Comparison of ENCODE assay signal across 17 mouse cellular contexts in the genomic region with DNA sequence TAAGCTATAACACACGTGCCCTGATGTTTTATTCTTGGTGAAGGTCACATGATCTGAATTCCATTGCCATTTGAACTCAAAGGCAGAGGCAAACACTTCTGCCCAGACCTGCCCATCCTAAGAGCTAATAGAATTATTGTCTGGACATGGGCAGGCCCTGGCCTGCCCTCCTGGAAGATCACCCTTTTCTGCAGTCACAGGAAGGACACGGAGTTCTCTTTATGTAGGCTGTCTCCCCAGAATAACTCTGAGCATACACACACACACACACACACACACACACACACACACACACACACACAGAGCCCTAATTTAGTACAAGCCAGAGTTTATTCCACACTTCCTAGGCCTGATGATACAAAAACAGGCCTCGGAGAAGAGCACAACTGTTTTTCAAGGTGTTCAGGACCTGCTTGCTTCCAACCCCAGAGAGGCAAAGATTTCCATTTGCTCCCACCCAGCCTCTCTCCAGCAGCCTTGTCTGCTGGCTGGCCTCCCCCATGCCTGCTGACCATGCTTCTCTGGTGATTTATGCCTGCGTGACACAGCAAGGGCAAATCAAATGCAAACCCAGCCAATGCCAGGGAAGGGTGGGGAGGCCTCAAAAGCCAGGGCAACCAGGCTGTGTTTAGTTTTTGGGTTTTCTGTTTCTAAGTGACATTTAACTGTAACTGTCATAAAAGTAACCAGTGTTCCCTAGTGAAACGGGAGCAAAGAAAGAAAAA. TPM values are rescaled to one million over a fixed set of nuclear protein-coding genes. Genes with fewer than 3 reads are reported as not detected.
DNase-seq lines count a peak whose midpoint lies in the region; ATAC-seq and TF ChIP-seq lines count a peak whose summit lies in the region.
"Had no signal": no experiment of that assay in that cellular context is flagged by ENCODE, and none has a peak within 500 bp of the region (broad histone marks: within the 10 kb centered on the region; RNA-seq: fewer than 3 reads in every experiment).

No protein-coding gene starts in this region.

- no peak for DNase-seq in kidney, adult 2 months
- DNase-seq in MEL (ENCODE audit: low read depth, low spot score): no peak
- DNase-seq in adrenal gland, adult (ENCODE audit: inconsistent age in 2 of 2, low spot score in 1 of 2): peak; percentile 90 to 94
- DNase-seq in gastrocnemius, adult 8-10 months (ENCODE audit: low spot score in 2 of 2): peak; percentile 60 to 70
- DNase-seq in forebrain, postnatal 0 days: no peak
- DNase-seq: cerebellum, adult 11-12 months; lung, postnatal 14 days; retina, postnatal 1 day; thymus, postnatal 25 days had no signal

- ATAC-seq in kidney, embryonic 15.5 days (replicated peaks; ENCODE audit: low FRiP score): no peak
- ATAC-seq in forebrain, postnatal 0 days: no peak
- ATAC-seq in neural tube, embryonic 15.5 days (ENCODE audit: low FRiP score): no peak
- ATAC-seq in megakaryocyte-erythroid progenitor cell, adult 5-6 weeks (replicated peaks; ENCODE audit: low FRiP score, low TSS enrichment, poor library complexity, severe bottlenecking): no peak
- ATAC-seq: hindbrain, postnatal 0 days had no signal

- H3K4me3 ChIP-seq in kidney, embryonic 15.5 days (replicated peaks): no peak overlapping the region
- H3K4me3 ChIP-seq in kidney, adult 2 months (ENCODE audit: insufficient read depth, low read depth, low read length): no peak overlapping the region
- H3K4me3 ChIP-seq in MEL (ENCODE audit: control insufficient read depth in 1 of 2, insufficient read depth in 1 of 2, low read depth in 2 of 2, low read length in 2 of 2): no peak overlapping the region
- no peak overlapping the region for H3K4me3 ChIP-seq in forebrain, postnatal 0 days (ENCODE audit: low read depth, low read length)
- H3K4me3 ChIP-seq in neural tube, embryonic 15.5 days (replicated peaks): no peak overlapping the region
- H3K4me3 ChIP-seq: erythroblast, embryonic 14.5 days; heart, embryonic 15.5 days had no signal

- no peaks in the 10 kb centered on the region for H3K36me3 ChIP-seq in kidney, embryonic 15.5 days
- H3K36me3 ChIP-seq in kidney, adult 2 months (ENCODE audit: control insufficient read depth, insufficient read depth, low read length): no peaks in the 10 kb centered on the region
- peaks cover 0 to 7% of the 10 kb centered on the region in 2 experiments; a peak in 2 of 4 replicates for H3K36me3 ChIP-seq in MEL (ENCODE audit: control insufficient read depth in 1 of 2, insufficient read depth in 2 of 2, low read length in 2 of 2)
- H3K36me3 ChIP-seq in forebrain, postnatal 0 days (ENCODE audit: insufficient read depth): no peaks in the 10 kb centered on the region
- H3K36me3 ChIP-seq in neural tube, embryonic 15.5 days: no peaks in the 10 kb centered on the region
- H3K36me3 ChIP-seq: heart, embryonic 15.5 days had no signal

- no peaks in the 10 kb centered on the region for H3K9me3 ChIP-seq in kidney, embryonic 15.5 days (replicated peaks)
- H3K9me3 ChIP-seq in MEL (replicated peaks; ENCODE audit: insufficient read depth, low read length): no peaks in the 10 kb centered on the region
- H3K9me3 ChIP-seq in forebrain, postnatal 0 days (ENCODE audit: low read length): no peaks in the 10 kb centered on the region
- no peaks in the 10 kb centered on the region for H3K9me3 ChIP-seq in neural tube, embryonic 15.5 days (replicated peaks)
- H3K9me3 ChIP-seq: heart, embryonic 15.5 days had no signal

- TF ChIP-seq CTCF in kidney, adult 2 months (conservative IDR thresholded peaks at IDR 0.05; ENCODE audit: insufficient read depth, insufficient read length, low read depth, low read length): no peak
- no peak for TF ChIP-seq CTCF in MEL (IDR thresholded peaks at IDR 0.05 in 2 of 3, conservative IDR thresholded peaks at IDR 0.05 in 1 of 3; ENCODE audit: control insufficient read depth in 1 of 3, insufficient read depth in 1 of 3, low read depth in 2 of 3, low read length in 3 of 3, poor library complexity in 1 of 3, severe bottlenecking in 1 of 3)
- no peak for TF ChIP-seq CTCF in forebrain, postnatal 0 days (IDR thresholded peaks at IDR 0.05; ENCODE audit: low read depth)

- H3K79me2 ChIP-seq in MEL (ENCODE audit: control insufficient read depth, insufficient read depth, low read length, poor library complexity): peaks cover 10% of the 10 kb centered on the region

- WGBS in kidney, embryonic 15.5 days: 39% methylated on average over 5 of the region's 5 CpGs
- 65% methylated on average over 5 of the region's 5 CpGs for WGBS in kidney, adult 2 months
- 81% methylated on average over 5 of the region's 5 CpGs for WGBS in forebrain, postnatal 0 days
- 63% methylated on average over 5 of the region's 5 CpGs for WGBS in neural tube, embryonic 15.5 days

- H3K4me2 ChIP-seq in kidney, embryonic 15.5 days: no peak overlapping the region
- no peak overlapping the region for H3K4me2 ChIP-seq in forebrain, postnatal 0 days (ENCODE audit: low read depth)
- no peak overlapping the region for H3K4me2 ChIP-seq in neural tube, embryonic 15.5 days
- H3K4me2 ChIP-seq: heart, embryonic 15.5 days; midbrain, embryonic 11.5 days had no signal

- no peak for TF ChIP-seq EP300 in MEL (IDR thresholded peaks at IDR 0.05; ENCODE audit: low read depth in 1 of 2, low read length in 2 of 2)

- TF ChIP-seq RAD21 in MEL (IDR thresholded peaks at IDR 0.05; ENCODE audit: low read depth, low read length): no peak

- H3K27ac ChIP-seq in kidney, embryonic 15.5 days: peak overlapping the region; percentile 54; the same call in 1 of the 2 replicates
- no peak overlapping the region for H3K27ac ChIP-seq in kidney, adult 2 months (ENCODE audit: insufficient read depth, low read depth, low read length)
- no peak overlapping the region for H3K27ac ChIP-seq in MEL (ENCODE audit: control insufficient read depth, low read depth, low read length)
- H3K27ac ChIP-seq in forebrain, postnatal 0 days (ENCODE audit: low read depth, low read length): no peak overlapping the region
- H3K27ac ChIP-seq in neural tube, embryonic 15.5 days (replicated peaks): no peak overlapping the region
- H3K27ac ChIP-seq: heart, embryonic 15.5 days; hindbrain, postnatal 0 days had no signal

- H3K27me3 ChIP-seq in kidney, embryonic 15.5 days: no peaks in the 10 kb centered on the region
- no peaks in the 10 kb centered on the region for H3K27me3 ChIP-seq in kidney, adult 2 months (replicated peaks; ENCODE audit: control insufficient read depth, insufficient read depth, low read length)
- no peaks in the 10 kb centered on the region for H3K27me3 ChIP-seq in MEL (ENCODE audit: control insufficient read depth in 1 of 2, insufficient read depth in 2 of 2, low read length in 2 of 2)
- H3K27me3 ChIP-seq in forebrain, postnatal 0 days (ENCODE audit: insufficient read depth, low read length): no peaks in the 10 kb centered on the region
- no peaks in the 10 kb centered on the region for H3K27me3 ChIP-seq in neural tube, embryonic 15.5 days (replicated peaks)
- H3K27me3 ChIP-seq: heart, embryonic 15.5 days had no signal

- no peak for TF ChIP-seq POLR2A in kidney, adult 2 months (IDR thresholded peaks at IDR 0.05; ENCODE audit: low read depth, low read length)
- no peak for TF ChIP-seq POLR2A in MEL (IDR thresholded peaks at IDR 0.05; ENCODE audit: control insufficient read depth in 1 of 2, insufficient read depth in 1 of 2, low read depth in 1 of 2, low read length in 2 of 2, poor library complexity in 1 of 2)

- peaks cover 23% of the 10 kb centered on the region for H3K4me1 ChIP-seq in kidney, embryonic 15.5 days
- no peaks in the 10 kb centered on the region for H3K4me1 ChIP-seq in kidney, adult 2 months (ENCODE audit: control insufficient read depth, insufficient read depth, low read length)
- H3K4me1 ChIP-seq in MEL (ENCODE audit: control insufficient read depth in 1 of 2, insufficient read depth in 2 of 2, low read length in 2 of 2): peaks cover 5 to 11% of the 10 kb centered on the region in 2 experiments
- 0 out of 2 replicates have a peak, but pooled peaks cover 5% of the 10 kb centered on the region for H3K4me1 ChIP-seq in forebrain, postnatal 0 days (ENCODE audit: insufficient read depth)
- peaks cover 14% of the 10 kb centered on the region for H3K4me1 ChIP-seq in neural tube, embryonic 15.5 days

- H3K9ac ChIP-seq in kidney, embryonic 15.5 days: no peak overlapping the region
- H3K9ac ChIP-seq in MEL (ENCODE audit: control insufficient read depth, low read depth, low read length, poor library complexity, severe bottlenecking): no peak overlapping the region
- H3K9ac ChIP-seq in forebrain, postnatal 0 days: no peak overlapping the region
- H3K9ac ChIP-seq in neural tube, embryonic 15.5 days (replicated peaks): no peak overlapping the region
- H3K9ac ChIP-seq: heart, embryonic 15.5 days had no signal

TF ChIP-seq in MEL, 35 proteins besides CTCF, POLR2A, EP300 and RAD21 (continues in another document):
- no peak for TF ChIP-seq HCFC1 (IDR thresholded peaks at IDR 0.05; ENCODE audit: low read depth, low read length)

RNA-seq across cellular contexts. Expression of a gene that starts 4.0 kb away (rescaled TPM):
- polyA plus RNA-seq in kidney, embryonic 15.5 days (2015; fragmentation: Nextera tagmentation; extraction: Ambion mirVana): 23.8 and 27.6 TPM in 2 replicates
- 5.5 and 6.4 TPM in 2 replicates for polyA plus RNA-seq in kidney, adult 2 months (2012; rRNA removed)
- total RNA-seq in MEL (2012; rRNA removed): 56.1 and 69.2 TPM in 2 replicates
- polyA plus RNA-seq in MEL (2012; ENCODE audit: insufficient read depth in 1 of 2, insufficient read length in 2 of 2, low read depth in 1 of 2, low replicate concordance in 2 of 2, missing spikeins in 1 of 2): 10 to 100 TPM in 1 of 2 experiments, not detected in 1; 56.2 TPM
- 10 to 100 TPM; 60.0 to 79.0 (median 75.1) TPM for total RNA-seq in gastrocnemius, adult 8-10 months (2022)
- 53.8 and 56.4 TPM in 2 replicates for total RNA-seq in forebrain, postnatal 0 days (2014; rRNA removed)
- 31.6 and 35.4 TPM in 2 replicates for polyA plus RNA-seq in forebrain, postnatal 0 days (2015; fragmentation: Nextera tagmentation; extraction: Ambion mirVana)
- 33.5 and 40.6 TPM in 2 replicates for polyA plus RNA-seq in neural tube, embryonic 15.5 days (2015; fragmentation: Nextera tagmentation; extraction: Ambion mirVana)
- 42.3 and 63.0 TPM in 2 replicates for total RNA-seq in megakaryocyte-erythroid progenitor cell, adult 5-6 weeks (2014; fragmentation: Nextera tagmentation)
- 49.9 and 52.6 TPM in 2 replicates for total RNA-seq in megakaryocyte-erythroid progenitor cell, adult 5-6 weeks (2017)

RNA-seq across cellular contexts. Expression of a gene that starts 26.4 kb away (rescaled TPM):
- polyA plus RNA-seq in kidney, embryonic 15.5 days (2015; fragmentation: Nextera tagmentation; extraction: Ambion mirVana): not detected in 2 replicates
- not detected in 2 replicates for polyA plus RNA-seq in kidney, adult 2 months (2012; rRNA removed)
- total RNA-seq in MEL (2012; rRNA removed): not detected in 2 replicates
- not detected for polyA plus RNA-seq in MEL (2012; ENCODE audit: insufficient read depth in 1 of 2, insufficient read length in 2 of 2, low read depth in 1 of 2, low replicate concordance in 2 of 2, missing spikeins in 1 of 2)
- total RNA-seq in gastrocnemius, adult 8-10 months (2022): under 1 TPM in 3 of 4 experiments, not detected in 1; 0.21 to 0.38 (median 0.27) TPM
- not detected in 2 replicates for total RNA-seq in forebrain, postnatal 0 days (2014; rRNA removed)
- polyA plus RNA-seq in forebrain, postnatal 0 days (2015; fragmentation: Nextera tagmentation; extraction: Ambion mirVana): 0.16 TPM in 1 of 2 replicates, not detected in the other
- polyA plus RNA-seq in neural tube, embryonic 15.5 days (2015; fragmentation: Nextera tagmentation; extraction: Ambion mirVana): 0.14 TPM in 1 of 2 replicates, not detected in the other
- total RNA-seq in megakaryocyte-erythroid progenitor cell, adult 5-6 weeks (2014; fragmentation: Nextera tagmentation): not detected in 2 replicates
- not detected in 2 replicates for total RNA-seq in megakaryocyte-erythroid progenitor cell, adult 5-6 weeks (2017)
- polyA plus RNA-seq: erythroblast, embryonic 14.5 days; heart, embryonic 15.5 days; limb, embryonic 14.5 days; midbrain, embryonic 11.5 days had no signal

Comparison
In these comparisons a context has a peak if more than half of its experiments do, and no peak if none do; other contexts are left out.
1. DNase-seq: peak in adrenal gland, adult (2 of 2) and gastrocnemius, adult 8-10 months (2 of 2); none in kidney, adult 2 months (single experiment), MEL (single experiment) and forebrain, postnatal 0 days (single experiment).